ENCODE assay signal across 33 mouse cellular contexts in genomic region chr3:27935644-27936043, GRCm38 (mm10). TPM values are rescaled to one million over a fixed set of nuclear protein-coding genes. Genes with fewer than 3 reads are reported as not detected.
DNase-seq lines count a peak whose midpoint lies in the region; ATAC-seq and TF ChIP-seq lines count a peak whose summit lies in the region.
"Had no signal": no experiment of that assay in that cellular context is flagged by ENCODE, and none has a peak within 500 bp of the region (broad histone marks: within the 10 kb centered on the region; RNA-seq: fewer than 3 reads in every experiment).

No protein-coding gene starts in this region.

- no peak for ATAC-seq in heart, embryonic 11.5 days (replicated peaks; ENCODE audit: insufficient number of reproducible peaks, low FRiP score, low TSS enrichment)
- ATAC-seq in midbrain, embryonic 11.5 days (ENCODE audit: low FRiP score), result no peak
- ATAC-seq in midbrain, embryonic 16.5 days, result no peak
- ATAC-seq: activated CD4-positive, CD25-positive, alpha-beta regulatory T cell, adult 4 months; forebrain, embryonic 13.5 days; forebrain, embryonic 15.5 days; forebrain, postnatal 0 days; Patski had no signal

- peak; percentile 68 for DNase-seq in heart, adult 11 months
- DNase-seq in midbrain, embryonic 11.5 days (ENCODE audit: low spot score, missing footprints), result peak; percentile 80
- DNase-seq in ES-E14 (ENCODE audit: low read depth, low spot score) (peak; percentile 56), ZHBTc4 (ENCODE audit: low read depth, low spot score) (peak; percentile 89)
- no peak for DNase-seq in B cell, adult 2 months
- no peak for DNase-seq in spleen, postnatal 36 days (ENCODE audit: low spot score in 2 of 2)
- DNase-seq: adrenal gland, adult 2 months; adrenal gland, postnatal 10 days; adrenal gland, postnatal 25 days; cerebellum, adult 11 months; cerebellum, adult 18-20 months; cerebellum, adult 8-10 months; cerebellum, adult 9-11 months; cerebellum, postnatal 14 days; cerebellum, postnatal 36 days; embryo, embryonic 11 days; forebrain, postnatal 0 days had no signal

- no peaks in the 10 kb centered on the region for H3K27me3 ChIP-seq in heart, embryonic 11.5 days (ENCODE audit: control insufficient read depth, insufficient read depth, low read length)
- peaks cover 4% of the 10 kb centered on the region; the same call in 1 of the 2 replicates for H3K27me3 ChIP-seq in midbrain, embryonic 11.5 days (ENCODE audit: control insufficient read depth, insufficient read depth, low read length)
- H3K27me3 ChIP-seq in midbrain, embryonic 16.5 days (ENCODE audit: control insufficient read depth, insufficient read depth, low read depth, low read length), result no peaks in the 10 kb centered on the region
- H3K27me3 ChIP-seq: embryonic facial prominence, embryonic 15.5 days; Patski had no signal

- peaks cover 5% of the 10 kb centered on the region; the same call in 1 of the 2 replicates for H3K4me1 ChIP-seq in heart, embryonic 11.5 days (ENCODE audit: control insufficient read depth, insufficient read depth, low read length)
- H3K4me1 ChIP-seq in midbrain, embryonic 11.5 days (ENCODE audit: control insufficient read depth, insufficient read depth, low read length), result peaks cover 2% of the 10 kb centered on the region; the same call in 1 of the 2 replicates
- peaks cover 8% of the 10 kb centered on the region; the same call in 1 of the 2 replicates for H3K4me1 ChIP-seq in midbrain, embryonic 16.5 days (ENCODE audit: control insufficient read depth, insufficient read depth, low read length)
- peaks cover 4 to 10% of the 10 kb centered on the region in 2 experiments for H3K4me1 ChIP-seq in ES-E14 (ENCODE audit: control insufficient read depth in 2 of 2, insufficient read depth in 2 of 2, low read length in 2 of 2, poor library complexity in 1 of 2)

- H3K27ac ChIP-seq in heart, embryonic 11.5 days (ENCODE audit: low read depth, low read length), result no peak overlapping the region
- H3K27ac ChIP-seq in midbrain, embryonic 11.5 days (ENCODE audit: low read depth, low read length), result no peak overlapping the region
- H3K27ac ChIP-seq in midbrain, embryonic 16.5 days (ENCODE audit: low read length), result no peak overlapping the region
- no peak overlapping the region for H3K27ac ChIP-seq in ES-E14 (ENCODE audit: insufficient read depth, low read depth, low read length, poor library complexity, severe bottlenecking)
- H3K27ac ChIP-seq: embryonic facial prominence, embryonic 13.5 days; embryonic facial prominence, embryonic 15.5 days; forebrain, embryonic 13.5 days; forebrain, embryonic 15.5 days had no signal

- H3K4me2 ChIP-seq in heart, embryonic 11.5 days, result no peak overlapping the region
- H3K4me2 ChIP-seq in midbrain, embryonic 11.5 days, result no peak overlapping the region
- no peak overlapping the region for H3K4me2 ChIP-seq in midbrain, embryonic 16.5 days (ENCODE audit: low read length)
- H3K4me2 ChIP-seq: embryonic facial prominence, embryonic 13.5 days; embryonic facial prominence, embryonic 15.5 days; forebrain, embryonic 13.5 days; forebrain, embryonic 15.5 days had no signal

- WGBS in heart, embryonic 11.5 days (ENCODE audit: insufficient replicate concordance), result 79% methylated on average over 3 of the region's 3 CpGs
- 66% methylated on average over 3 of the region's 3 CpGs for WGBS in midbrain, embryonic 11.5 days
- WGBS in midbrain, embryonic 16.5 days, result 51% methylated on average over 3 of the region's 3 CpGs

- no peak overlapping the region for H3K4me3 ChIP-seq in heart, embryonic 11.5 days (ENCODE audit: low read depth, low read length)
- H3K4me3 ChIP-seq in midbrain, embryonic 11.5 days (ENCODE audit: low read depth, low read length), result no peak overlapping the region
- H3K4me3 ChIP-seq in midbrain, embryonic 16.5 days (ENCODE audit: low read depth, low read length), result no peak overlapping the region
- no peak overlapping the region for H3K4me3 ChIP-seq in ES-E14 (ENCODE audit: insufficient read depth in 1 of 2, low read depth in 1 of 2, low read length in 2 of 2, poor library complexity in 1 of 2, severe bottlenecking in 1 of 2)
- H3K4me3 ChIP-seq: embryonic facial prominence, embryonic 13.5 days; embryonic facial prominence, embryonic 15.5 days; erythroblast, embryonic 14.5 days; forebrain, embryonic 13.5 days; forebrain, embryonic 15.5 days had no signal

- in situ Hi-C loops in ES-E14 (cut with MboI; ENCODE audit: low sequenced_read_pairs in 2 of 2, unreplicated experiment in 2 of 2), result no loop called here

- no peaks in the 10 kb centered on the region for H3K36me3 ChIP-seq in heart, embryonic 11.5 days (ENCODE audit: control insufficient read depth, insufficient read depth, low read length)
- H3K36me3 ChIP-seq in midbrain, embryonic 11.5 days (ENCODE audit: control insufficient read depth, insufficient read depth, low read length), result no peaks in the 10 kb centered on the region
- no peaks in the 10 kb centered on the region for H3K36me3 ChIP-seq in midbrain, embryonic 16.5 days (ENCODE audit: control insufficient read depth, insufficient read depth, low read length)
- H3K36me3 ChIP-seq in ES-E14 (ENCODE audit: control insufficient read depth, insufficient read depth, low read length, poor library complexity, severe bottlenecking), result no peaks in the 10 kb centered on the region
- H3K36me3 ChIP-seq: embryonic facial prominence, embryonic 13.5 days; embryonic facial prominence, embryonic 15.5 days; forebrain, embryonic 15.5 days; G1E had no signal

- H3K9ac ChIP-seq in heart, embryonic 11.5 days (ENCODE audit: low read depth, low read length), result no peak overlapping the region
- no peak overlapping the region for H3K9ac ChIP-seq in midbrain, embryonic 11.5 days (ENCODE audit: low read length)
- no peak overlapping the region for H3K9ac ChIP-seq in midbrain, embryonic 16.5 days (ENCODE audit: low read depth, low read length)
- no peak overlapping the region for H3K9ac ChIP-seq in ES-E14 (ENCODE audit: insufficient read depth, low read depth, low read length, poor library complexity, severe bottlenecking)
- H3K9ac ChIP-seq: embryonic facial prominence, embryonic 13.5 days; embryonic facial prominence, embryonic 15.5 days; forebrain, embryonic 13.5 days; forebrain, embryonic 15.5 days; forebrain, postnatal 0 days had no signal

- H3K9me3 ChIP-seq in heart, embryonic 11.5 days (replicated peaks; ENCODE audit: control insufficient read depth, low read length), result no peaks in the 10 kb centered on the region
- no peaks in the 10 kb centered on the region for H3K9me3 ChIP-seq in midbrain, embryonic 11.5 days (ENCODE audit: control insufficient read depth, low read length)
- H3K9me3 ChIP-seq in midbrain, embryonic 16.5 days (replicated peaks; ENCODE audit: control insufficient read depth, low read length, poor library complexity, severe bottlenecking), result no peaks in the 10 kb centered on the region
- no peaks in the 10 kb centered on the region for H3K9me3 ChIP-seq in ES-E14 (ENCODE audit: control insufficient read depth, insufficient read depth, low read depth, low read length)
- H3K9me3 ChIP-seq: embryonic facial prominence, embryonic 13.5 days; embryonic facial prominence, embryonic 15.5 days; forebrain, embryonic 13.5 days; forebrain, embryonic 15.5 days; G1E had no signal

TF ChIP-seq in ES-E14, 5 proteins besides CTCF, POLR2A, EP300 and RAD21:
- no peak for TF ChIP-seq MAFK (IDR thresholded peaks at IDR 0.05; ENCODE audit: insufficient read depth, low read depth, low read length)
- no peak for TF ChIP-seq ZC3H11A (IDR thresholded peaks at IDR 0.05; ENCODE audit: borderline replicate concordance, low read depth, low read length)
- TF ChIP-seq CHD2 (IDR thresholded peaks at IDR 0.05; ENCODE audit: low read depth, low read length), result no peak
- TF ChIP-seq HCFC1 (IDR thresholded peaks at IDR 0.05; ENCODE audit: borderline replicate concordance, insufficient read depth, low read length), result no peak
- TF ChIP-seq ZNF384 (IDR thresholded peaks at IDR 0.05; ENCODE audit: low read depth, low read length), result no peak

RNA-seq across cellular contexts. Expression of gene Pld1, which starts 2.9 kb away (rescaled TPM):
- 5.9 TPM in 2 replicates for polyA plus RNA-seq in heart, embryonic 11.5 days (2014; fragmentation: Nextera tagmentation; extraction: Ambion mirVana)
- 4.5 and 5.2 TPM in 2 replicates for polyA plus RNA-seq in midbrain, embryonic 11.5 days (2014; fragmentation: Nextera tagmentation; extraction: Ambion mirVana)
- polyA plus RNA-seq in midbrain, embryonic 16.5 days (2015; fragmentation: Nextera tagmentation; extraction: Ambion mirVana), result 4.0 and 4.1 TPM in 2 replicates
- total RNA-seq in ES-E14 (2012; rRNA removed), result 4.7 and 4.8 TPM in 2 replicates
- polyA plus RNA-seq: erythroblast, embryonic 14.5 days; G1E had no signal

RNA-seq across cellular contexts. Expression of gene Tmem212, which starts 39.5 kb away (rescaled TPM):
- polyA plus RNA-seq in heart, embryonic 11.5 days (2014; fragmentation: Nextera tagmentation; extraction: Ambion mirVana), result not detected in 2 replicates
- not detected in 2 replicates for polyA plus RNA-seq in midbrain, embryonic 11.5 days (2014; fragmentation: Nextera tagmentation; extraction: Ambion mirVana)
- 0.41 and 3.2 TPM in 2 replicates for polyA plus RNA-seq in midbrain, embryonic 16.5 days (2015; fragmentation: Nextera tagmentation; extraction: Ambion mirVana)
- total RNA-seq in ES-E14 (2012; rRNA removed), result not detected in 2 replicates
- total RNA-seq: adrenal gland, adult 2 months; adrenal gland, postnatal 10 days; adrenal gland, postnatal 25 days; adrenal gland, postnatal 4 days; common myeloid progenitor, adult 5-6 weeks; G1E had no signal
- polyA plus RNA-seq: activated CD4-positive, CD25-positive, alpha-beta regulatory T cell, adult 4 months; adrenal gland, adult 2 months; brain, embryonic 14.5 days; C2C12; embryonic facial prominence, embryonic 11.5 days; embryonic facial prominence, embryonic 13.5 days; erythroblast, embryonic 14.5 days; forebrain, embryonic 11.5 days; forebrain, embryonic 13.5 days; forebrain, embryonic 15.5 days; G1E had no signal

Comparison
In these comparisons a context has a peak if more than half of its experiments do, and no peak if none do; other contexts are left out.
1. DNase-seq: peak in heart, adult 11 months (single experiment), midbrain, embryonic 11.5 days (single experiment), ES-E14 (single experiment) and ZHBTc4 (single experiment); none in B cell, adult 2 months (0 of 2) and spleen, postnatal 36 days (0 of 2).